20 mouse cellular contexts compared by ENCODE assay signal in the genomic region with DNA sequence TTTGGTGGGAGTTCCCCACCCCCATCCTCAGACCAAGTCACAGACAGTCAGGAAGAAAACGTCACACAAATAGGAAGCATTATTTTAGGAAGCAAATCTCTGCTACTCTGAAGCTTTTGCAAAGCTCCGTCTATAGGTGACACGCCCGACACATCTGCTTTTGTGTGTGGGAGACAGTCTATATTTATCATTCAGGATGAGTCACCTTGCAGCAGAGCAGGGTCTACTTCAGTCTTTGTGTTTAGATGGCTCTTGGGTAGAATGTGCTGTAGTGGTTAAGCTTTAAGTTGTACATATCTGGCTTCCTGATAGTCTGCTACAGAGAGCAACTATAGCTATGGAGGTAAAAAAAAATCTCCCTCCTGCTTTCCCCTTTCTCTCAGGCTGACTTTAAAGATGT.
DNase-seq lines count a peak whose midpoint lies in the region; ATAC-seq and TF ChIP-seq lines count a peak whose summit lies in the region.
"Had no signal": no experiment of that assay in that cellular context is flagged by ENCODE, and none has a peak within 500 bp of the region (broad histone marks: within the 10 kb centered on the region; RNA-seq: fewer than 3 reads in every experiment).

No protein-coding gene starts in this region.

- no peaks in the 10 kb centered on the region for H3K36me3 ChIP-seq in myocyte (ENCODE audit: control insufficient read depth, insufficient read depth)
- no peaks in the 10 kb centered on the region for H3K36me3 ChIP-seq in intestine, embryonic 15.5 days
- H3K36me3 ChIP-seq: forebrain, embryonic 12.5 days; hindbrain, embryonic 10.5 days had no signal

- TF ChIP-seq POLR2A in embryonic fibroblast, embryonic 13.5 days (IDR thresholded peaks at IDR 0.05; ENCODE audit: low read depth, low read length) = no peak
- TF ChIP-seq POLR2A in myocyte (IDR thresholded peaks at IDR 0.05; ENCODE audit: insufficient read length, low read depth) = no peak

- peak; percentile 26 for ATAC-seq in CD4-positive, CD25-positive, alpha-beta regulatory T cell, adult 4 months
- no peak for ATAC-seq in intestine, embryonic 15.5 days
- ATAC-seq: liver, postnatal 0 days; midbrain, embryonic 16.5 days had no signal

- intact Hi-C loops in left cerebral cortex, adult 2 months (cut with DNase I) = no loop called here
- intact Hi-C loops in left cerebral cortex, postnatal 10 days (cut with DNase I) = no loop called here

- WGBS in intestine, embryonic 15.5 days = 45% methylated on average over 4 of the region's 4 CpGs

- H3K9ac ChIP-seq in intestine, embryonic 15.5 days = no peak overlapping the region
- H3K9ac ChIP-seq: forebrain, embryonic 12.5 days; liver, postnatal 0 days had no signal

- H3K27ac ChIP-seq in left cerebral cortex, adult 2 months = peak overlapping the region; percentile 83
- 0 out of 2 replicates have a peak overlapping the region, but pooled peaks have one; percentile 0 for H3K27ac ChIP-seq in embryonic fibroblast, embryonic 13.5 days (ENCODE audit: insufficient read depth, low read length)
- no peak overlapping the region for H3K27ac ChIP-seq in intestine, embryonic 15.5 days
- H3K27ac ChIP-seq: forebrain, embryonic 12.5 days; hindbrain, embryonic 10.5 days had no signal

- peak overlapping the region; percentile 47 for H3K4me2 ChIP-seq in myocyte (ENCODE audit: low read depth)
- H3K4me2 ChIP-seq in intestine, embryonic 15.5 days (replicated peaks) = no peak overlapping the region
- H3K4me2 ChIP-seq: forebrain, embryonic 12.5 days had no signal

- no peak overlapping the region for H3K4me3 ChIP-seq in left cerebral cortex, adult 2 months
- no peak overlapping the region for H3K4me3 ChIP-seq in embryonic fibroblast, embryonic 13.5 days (ENCODE audit: insufficient read depth, low read length)
- no peak overlapping the region for H3K4me3 ChIP-seq in myocyte
- no peak overlapping the region for H3K4me3 ChIP-seq in intestine, embryonic 15.5 days (replicated peaks)
- H3K4me3 ChIP-seq: forebrain, embryonic 12.5 days; hindbrain, embryonic 10.5 days; megakaryocyte, embryonic 14.5 days had no signal

- no peak for TF ChIP-seq CTCF in left cerebral cortex, adult 2 months (IDR thresholded peaks at IDR 0.05)
- TF ChIP-seq CTCF in embryonic fibroblast, embryonic 13.5 days (IDR thresholded peaks at IDR 0.05; ENCODE audit: borderline replicate concordance, insufficient read depth, low read length) = no peak

- DNase-seq in left cerebral cortex, adult 2 months (ENCODE audit: extremely low spot score in 1 of 2, low spot score in 2 of 2) = peak in 1 of 2 experiments; percentile 20
- DNase-seq in left cerebral cortex, postnatal 10 days (ENCODE audit: extremely low spot score in 1 of 2, low spot score in 2 of 2) = no peak
- DNase-seq in kidney, postnatal 14 days = no peak
- DNase-seq: adrenal gland, adult 2 months; cerebellum, adult 9-11 months; embryo, embryonic 11 days; gastrocnemius, postnatal 36 days; kidney, adult 2 months; kidney, postnatal 10 days; liver, postnatal 0 days; lung, postnatal 10 days; thymus, postnatal 36 days had no signal

- no peaks in the 10 kb centered on the region for H3K79me2 ChIP-seq in myocyte (ENCODE audit: control insufficient read depth, insufficient read depth)

- no peak overlapping the region for H3ac ChIP-seq in myocyte (ENCODE audit: control insufficient read depth, insufficient read length)

- H3K4me1 ChIP-seq in embryonic fibroblast, embryonic 13.5 days (ENCODE audit: control insufficient read depth, insufficient read depth, low read length) = peaks cover 3% of the 10 kb centered on the region; the same call in 1 of the 2 replicates
- 0 out of 2 replicates have a peak, but pooled peaks cover 1% of the 10 kb centered on the region for H3K4me1 ChIP-seq in intestine, embryonic 15.5 days (replicated peaks)
- H3K4me1 ChIP-seq: forebrain, embryonic 12.5 days; hindbrain, embryonic 10.5 days had no signal

- H3K9me3 ChIP-seq in intestine, embryonic 15.5 days = no peaks in the 10 kb centered on the region
- H3K9me3 ChIP-seq: forebrain, embryonic 12.5 days; hindbrain, embryonic 10.5 days; megakaryocyte, embryonic 14.5 days had no signal

- no peaks in the 10 kb centered on the region for H3K27me3 ChIP-seq in myocyte (ENCODE audit: control insufficient read depth, insufficient read depth, insufficient read length)
- H3K27me3 ChIP-seq in intestine, embryonic 15.5 days (replicated peaks) = no peaks in the 10 kb centered on the region
- H3K27me3 ChIP-seq: forebrain, embryonic 12.5 days had no signal

TF ChIP-seq in myocyte, 11 proteins besides CTCF, POLR2A, EP300 and RAD21:
- TF ChIP-seq CEBPB (IDR thresholded peaks at IDR 0.05; ENCODE audit: insufficient read depth, poor library complexity, severe bottlenecking) (no peak), MYOD1 (IDR thresholded peaks at IDR 0.05; ENCODE audit: control insufficient read depth in 1 of 3, insufficient read length in 2 of 3, low read depth in 2 of 3) (peak in 1 of 3 experiments; percentile 13)
